Mouse (Mus musculus) ES-Bruce4 (cell line): ENCODE results near the gene Ppp1r7.

Source experiments
- CTCF ChIP-seq: IDR thresholded peaks from one replicate; pipeline ENCODE4 v1.8.1; 2011; ENCODE audit warnings: low read depth, low read length
- EP300 ChIP-seq: IDR thresholded peaks from 2 replicates; pipeline ENCODE4 v1.6.1; 2011; ENCODE audit warnings: low read depth, low read length; ENCODE audit not compliant: insufficient read depth

GRCm38 (mm10) chr1:93326446-93326845 lies 16.2 kb upstream of the Ppp1r7 start:
- TF ChIP-seq CTCF (no peak), EP300 (no peak)
